Mouse (Mus musculus) heart, postnatal 0 days (tissue): ENCODE results near the gene Rbp3. TPM values are rescaled to one million over a fixed set of nuclear protein-coding genes. Genes with fewer than 3 reads are reported as not detected.

ENCODE experiments used
- ATAC-seq: fragments of 200-750 bp; cut with Nextera tagmentation; 2 replicates; pipeline ENCODE4 v1.8.0; 2017; ENCODE audit warnings: low read depth, moderate number of reproducible peaks, moderate library complexity; ENCODE audit not compliant: insufficient read depth
- DNase-seq: peaks from one replicate; pipeline ENCODE4 v3.0.0-alpha.2; 2016; ENCODE audit warnings: low spot score
- H3K27ac ChIP-seq: fragments of 300-500 bp; sonication (generic); 2 replicates; pipeline ENCODE4 v1.5.1; 2014; ENCODE audit warnings: low read depth, mild to moderate bottlenecking
- H3K27me3 ChIP-seq: fragments of 300-500 bp; sonication (generic); 2 replicates; pipeline ENCODE4 v1.6.1; 2014; ENCODE audit warnings: low read length, mixed read lengths; ENCODE audit not compliant: control insufficient read depth, insufficient read depth
- H3K36me3 ChIP-seq: fragments of 300-500 bp; sonication (generic); replicated peaks from 2 replicates; pipeline ENCODE4 v1.6.1; 2014; ENCODE audit warnings: low read length, mixed read lengths; ENCODE audit not compliant: control insufficient read depth, insufficient read depth
- H3K4me1 ChIP-seq: fragments of 300-500 bp; sonication (generic); 2 replicates; pipeline ENCODE4 v1.6.1; 2014; ENCODE audit warnings: antibody characterized with exemption; ENCODE audit not compliant: control insufficient read depth, insufficient read depth
- H3K4me2 ChIP-seq: fragments of 300-500 bp; sonication (generic); 2 replicates; pipeline ENCODE4 v1.6.1; 2014; ENCODE audit warnings: low read depth, mild to moderate bottlenecking, low read length, moderate library complexity
- H3K4me3 ChIP-seq: fragments of 300-500 bp; sonication (generic); 2 replicates; pipeline ENCODE4 v1.5.1; 2014; ENCODE audit warnings: low read depth, low read length
- H3K9ac ChIP-seq: fragments of 300-500 bp; sonication (generic); replicated peaks from 2 replicates; pipeline ENCODE4 v1.6.1; 2014; ENCODE audit warnings: low read depth, low read length, mixed read lengths
- H3K9me3 ChIP-seq: fragments of 300-500 bp; sonication (generic); replicated peaks from 2 replicates; pipeline ENCODE4 v1.6.1; 2016; ENCODE audit warnings: low read length; ENCODE audit not compliant: control insufficient read depth
- CTCF ChIP-seq: IDR thresholded peaks from 2 replicates; pipeline ENCODE4 v1.5.1; 2016; ENCODE audit warnings: antibody characterized with exemption, control low read depth, low read depth
- EP300 ChIP-seq: IDR thresholded peaks from 2 replicates; pipeline ENCODE4 v1.6.1; 2016; ENCODE audit warnings: antibody characterized with exemption, low read depth
- WGBS: fragments of 180-500 bp; shearing (Covaris S2); extraction: QIAGEN DNeasy Blood & Tissue Kit; methylation state at CpG from one replicate; pipeline ENCODE4 v1.1.7; 2014; 5-methylcytosine and 5-hydroxymethylcytosine counted together
- polyA plus RNA-seq: library from polyadenylated mRNA; unstranded; fragments of >200 nt; fragmentation: Nextera tagmentation; extraction: Ambion mirVana; gene quantifications from 2 replicates; pipeline ENCODE4 v1.2.1, GENCODE M21; 2015
- total RNA-seq: library from RNA; depleted of rRNA; stranded (reverse); fragments of >200 nt; gene quantifications from 2 replicates; pipeline ENCODE4 v1.2.3, GENCODE M21; 2014; ENCODE audit warnings: low replicate concordance

The Rbp3 gene
- total and polyA plus RNA-seq, 2 experiments from 2014 or later = not detected

GRCm38 (mm10) chr14:33922771-33923167 lies 31.0 kb upstream of the Rbp3 start:
- Histone ChIP-seq H3K4me3 (peak overlapping the region; percentile 47), H3K4me2 (peak overlapping the region; percentile 87), H3K9me3 (no peaks in the 10 kb centered on the region), H3K27ac (no peak overlapping the region), H3K4me1 (peaks cover 5% of the 10 kb centered on the region; the same call in 1 of the 2 replicates), H3K36me3 (no peaks in the 10 kb centered on the region), H3K9ac (0 out of 2 replicates have a peak overlapping the region, but pooled peaks have one; percentile 30), H3K27me3 (peaks cover 80% of the 10 kb centered on the region)
- no peak for TF ChIP-seq CTCF
- TF ChIP-seq EP300 = no peak
- ATAC-seq (no peak), DNase-seq (no peak)
- WGBS = 19% methylated on average over 8 of the region's 8 CpGs

GRCm38 (mm10) chr14:33923168-33924070 lies 30.4 kb upstream of the Rbp3 start, which contains the start of gene Gdf10:
TSS of gene Gdf10 (plus strand) at chr14:33923587.
- under 1% methylated on average over 73 of the region's 85 CpGs for WGBS
- H3K27ac ChIP-seq = no peak within 1 kb of the TSS
- DNase-seq = no peak

GRCm38 (mm10) chr14:33931853-33932252 lies 21.9 kb upstream of the Rbp3 start:
- H3K27me3 ChIP-seq = peaks cover 43% of the 10 kb centered on the region
- ATAC-seq (no peak), DNase-seq (no peak)
- no peaks in the 10 kb centered on the region for H3K9me3 ChIP-seq
- H3K4me1 ChIP-seq = no peaks in the 10 kb centered on the region
- 31% methylated on average over 17 of the region's 17 CpGs for WGBS
- H3K4me3 ChIP-seq = no peak overlapping the region
- no peak overlapping the region for H3K4me2 ChIP-seq
- no peak overlapping the region for H3K9ac ChIP-seq
- no peaks in the 10 kb centered on the region for H3K36me3 ChIP-seq
- TF ChIP-seq CTCF (no peak), EP300 (no peak)
- H3K27ac ChIP-seq = no peak overlapping the region

More at GRCm38 (mm10) chr14:33923168-33924070, 30.4 kb upstream of the Rbp3 start, which contains the start of gene Gdf10:
- no peaks in the 10 kb centered on the region for H3K9me3 ChIP-seq
- H3K4me2 ChIP-seq = peak within 1 kb of the TSS; percentile 87
- H3K4me1 ChIP-seq = peaks cover 5% of the 10 kb centered on the region; the same call in 1 of the 2 replicates
- H3K4me3 ChIP-seq = peak within 1 kb of the TSS; percentile 47
- peaks cover 76% of the 10 kb centered on the region for H3K27me3 ChIP-seq
- ATAC-seq = peak; percentile 62
- 0 out of 2 replicates have a peak within 1 kb of the TSS, but pooled peaks have one; percentile 30 for H3K9ac ChIP-seq
- no peaks in the 10 kb centered on the region for H3K36me3 ChIP-seq
- TF ChIP-seq CTCF (no peak), EP300 (no peak)

- TF ChIP-seq EP300 (no peak), CTCF (peak; percentile 53)
- Histone ChIP-seq H3K27me3 (peaks cover 37% of the 10 kb centered on the region), H3K27ac (no peak overlapping the region), H3K4me1 (no peaks in the 10 kb centered on the region), H3K4me3 (no peak overlapping the region), H3K36me3 (no peaks in the 10 kb centered on the region), H3K4me2 (no peak overlapping the region), H3K9me3 (no peaks in the 10 kb centered on the region), H3K9ac (no peak overlapping the region)
- 53% methylated on average over 10 of the region's 10 CpGs for WGBS
- ATAC-seq = no peak
- DNase-seq = no peak
These were observed 20.7 kb upstream of the Rbp3 start for GRCm38 (mm10) chr14:33932935-33933703.

GRCm38 (mm10) chr14:33933778-33934317 lies 20.0 kb upstream of the Rbp3 start:
- Histone ChIP-seq H3K4me3 (no peak overlapping the region), H3K36me3 (no peaks in the 10 kb centered on the region), H3K9ac (no peak overlapping the region), H3K27ac (no peak overlapping the region), H3K4me2 (no peak overlapping the region), H3K4me1 (no peaks in the 10 kb centered on the region), H3K9me3 (no peaks in the 10 kb centered on the region), H3K27me3 (peaks cover 37% of the 10 kb centered on the region)
- ATAC-seq (no peak), DNase-seq (no peak)
- whole genome bisulfite sequencing = 29% methylated on average over 5 of the region's 5 CpGs
- TF ChIP-seq CTCF (peak; percentile 59), EP300 (no peak)
